Mouse (Mus musculus) liver, postnatal 0 days (tissue): ENCODE measurements at regions not wholly inside any gene's neighbourhood (a gene's known extent, or its start where the extent isn't known, plus 50 kb on each side); places are given as distances from the start of the nearest gene placed in this dataset.

Source experiments
- ATAC-seq: fragments of 200-750 bp; cut with Nextera tagmentation; 2 replicates; pipeline ENCODE4 v1.8.0; 2017; ENCODE audit warnings: mild to moderate bottlenecking, moderate library complexity
- DNase-seq: peaks from one replicate; pipeline ENCODE4 v3.0.0-alpha.2; 2016
- H3K27ac ChIP-seq: fragments of 300-500 bp; sonication (generic); 2 replicates; pipeline ENCODE4 v1.5.1; 2014; ENCODE audit warnings: antibody characterized with exemption, moderate library complexity, mild to moderate bottlenecking, low read depth
- H3K27me3 ChIP-seq: fragments of 300-500 bp; sonication (generic); 2 replicates; pipeline ENCODE4 v1.6.1; 2014; ENCODE audit warnings: low read length, control low read depth, mixed read lengths; ENCODE audit not compliant: insufficient read depth
- H3K36me3 ChIP-seq: fragments of 300-500 bp; sonication (generic); replicated peaks from 2 replicates; pipeline ENCODE4 v1.6.1; 2014; ENCODE audit warnings: mild to moderate bottlenecking, control low read depth, low read length, moderate library complexity, mixed read lengths; ENCODE audit not compliant: insufficient read depth
- H3K4me1 ChIP-seq: fragments of 300-500 bp; sonication (generic); 2 replicates; pipeline ENCODE4 v1.6.1; 2014; ENCODE audit warnings: antibody characterized with exemption, mild to moderate bottlenecking, control low read depth; ENCODE audit not compliant: insufficient read depth
- H3K4me2 ChIP-seq: fragments of 300-500 bp; sonication (generic); 2 replicates; pipeline ENCODE4 v1.6.1; 2014; ENCODE audit warnings: low read depth, mild to moderate bottlenecking, low read length, moderate library complexity, mixed read lengths
- H3K4me3 ChIP-seq: fragments of 300-500 bp; sonication (generic); 2 replicates; pipeline ENCODE4 v1.5.1; 2014; ENCODE audit warnings: low read depth, low read length
- H3K9ac ChIP-seq: fragments of 300-500 bp; sonication (generic); replicated peaks from 2 replicates; pipeline ENCODE4 v1.6.1; 2014; ENCODE audit warnings: mild to moderate bottlenecking, moderate library complexity
- H3K9me3 ChIP-seq: fragments of 300-500 bp; sonication (generic); 2 replicates; pipeline ENCODE4 v1.6.1; 2016; ENCODE audit warnings: mild to moderate bottlenecking, control low read depth, low read length, mixed read lengths
- CTCF ChIP-seq: sonication (generic); IDR thresholded peaks from 2 replicates; pipeline ENCODE4 v1.5.1; 2016; ENCODE audit warnings: antibody characterized with exemption, low read depth
- EP300 ChIP-seq: IDR thresholded peaks from 2 replicates; pipeline ENCODE4 v1.6.1; 2016; ENCODE audit warnings: antibody characterized with exemption, low read depth, mild to moderate bottlenecking
- WGBS: fragments of 180-500 bp; shearing (Covaris S2); extraction: QIAGEN DNeasy Blood & Tissue Kit; methylation state at CpG from one replicate; pipeline ENCODE4 v1.1.7; 2014; ENCODE audit not compliant: insufficient replicate concordance; 5-methylcytosine and 5-hydroxymethylcytosine counted together

- TF ChIP-seq CTCF (no peak), EP300 (no peak)
- 75% methylated on average over 2 of the region's 2 CpGs for WGBS
Observed at GRCm38 (mm10) chr8:92515385-92515784, 158.0 kb downstream of the Irx5 start.

GRCm38 (mm10) chr8:92518031-92518430 is 156.1 kb upstream of the Irx6 start:
- TF ChIP-seq EP300 (no peak), CTCF (no peak)
- Histone ChIP-seq H3K27ac (no peak overlapping the region), H3K36me3 (no peaks in the 10 kb centered on the region), H3K27me3 (no peaks in the 10 kb centered on the region), H3K9ac (no peak overlapping the region), H3K4me2 (no peak overlapping the region), H3K4me1 (no peaks in the 10 kb centered on the region), H3K4me3 (no peak overlapping the region), H3K9me3 (no peaks in the 10 kb centered on the region)
- WGBS = 76% methylated on average over 8 of the region's 8 CpGs
- ATAC-seq (no peak), DNase-seq (no peak)

More at GRCm38 (mm10) chr8:92515385-92515784, 158.0 kb downstream of the Irx5 start:
- Histone ChIP-seq H3K36me3 (no peaks in the 10 kb centered on the region), H3K27ac (no peak overlapping the region), H3K4me3 (no peak overlapping the region), H3K27me3 (no peaks in the 10 kb centered on the region), H3K4me1 (no peaks in the 10 kb centered on the region), H3K4me2 (no peak overlapping the region), H3K9me3 (no peaks in the 10 kb centered on the region), H3K9ac (no peak overlapping the region)
- no peak for DNase-seq
- no peak for ATAC-seq

GRCm38 (mm10) chr8:92518486-92518885 is 155.6 kb upstream of the Irx6 start:
- H3K4me1 ChIP-seq = no peaks in the 10 kb centered on the region
- no peak overlapping the region for H3K9ac ChIP-seq
- no peak overlapping the region for H3K27ac ChIP-seq
- H3K9me3 ChIP-seq = no peaks in the 10 kb centered on the region
- H3K27me3 ChIP-seq = no peaks in the 10 kb centered on the region
- no peaks in the 10 kb centered on the region for H3K36me3 ChIP-seq
- no peak for TF ChIP-seq EP300
- TF ChIP-seq CTCF = no peak
- H3K4me2 ChIP-seq = no peak overlapping the region
- H3K4me3 ChIP-seq = no peak overlapping the region
- DNase-seq (no peak), ATAC-seq (no peak)
- 71% methylated on average over 3 of the region's 3 CpGs for WGBS

GRCm38 (mm10) chr8:92522519-92522918 is 151.6 kb upstream of the Irx6 start:
- WGBS = 80% methylated on average over 6 of the region's 6 CpGs
- Histone ChIP-seq H3K9me3 (no peaks in the 10 kb centered on the region), H3K4me1 (no peaks in the 10 kb centered on the region), H3K4me3 (no peak overlapping the region), H3K27ac (no peak overlapping the region), H3K4me2 (no peak overlapping the region), H3K9ac (no peak overlapping the region), H3K36me3 (no peaks in the 10 kb centered on the region), H3K27me3 (no peaks in the 10 kb centered on the region)
- ATAC-seq (no peak), DNase-seq (no peak)
- no peak for TF ChIP-seq EP300
- TF ChIP-seq CTCF = no peak

- TF ChIP-seq CTCF = no peak
- TF ChIP-seq EP300 = no peak
- Histone ChIP-seq H3K4me3 (no peak overlapping the region), H3K4me2 (no peak overlapping the region), H3K4me1 (no peaks in the 10 kb centered on the region), H3K9me3 (no peaks in the 10 kb centered on the region), H3K36me3 (no peaks in the 10 kb centered on the region), H3K27me3 (no peaks in the 10 kb centered on the region), H3K9ac (no peak overlapping the region), H3K27ac (no peak overlapping the region)
- 74% methylated on average over 11 of the region's 11 CpGs for WGBS
- no peak for ATAC-seq
- no peak for DNase-seq
Observed at GRCm38 (mm10) chr8:92529756-92530155, 144.3 kb upstream of the Irx6 start.

GRCm38 (mm10) chr8:92540636-92541035 is 133.5 kb upstream of the Irx6 start:
- ATAC-seq (0 out of 2 replicates have a peak, but pooled peaks have one; percentile 31), DNase-seq (peak; percentile 17)
- Histone ChIP-seq H3K4me3 (no peak overlapping the region), H3K27ac (no peak overlapping the region), H3K4me1 (no peaks in the 10 kb centered on the region), H3K9ac (no peak overlapping the region), H3K4me2 (no peak overlapping the region), H3K9me3 (no peaks in the 10 kb centered on the region), H3K27me3 (no peaks in the 10 kb centered on the region), H3K36me3 (no peaks in the 10 kb centered on the region)
- WGBS = 38% methylated on average over 2 of the region's 2 CpGs
- TF ChIP-seq CTCF (no peak), EP300 (no peak)
